Mouse (Mus musculus) kidney, adult 8-10 months (tissue): ENCODE results near the gene Ldlrad3.

ENCODE experiments used
- DNase-seq, 2 experiments: peaks; one replicate each; pipeline ENCODE4 v3.0.0; 2022

The Ldlrad3 gene

GRCm38 (mm10) chr2:101992574-101993310, 193.4 kb downstream of the Ldlrad3 start:
- DNase-seq = peak; percentile 16 to 44

- no peak for DNase-seq
These were observed 194.5 kb downstream of the Ldlrad3 start for GRCm38 (mm10) chr2:101991726-101992125.

- DNase-seq = no peak
These were observed 199.7 kb downstream of the Ldlrad3 start for GRCm38 (mm10) chr2:101986344-101987087.

GRCm38 (mm10) chr2:101983853-101984543, 202.2 kb downstream of the Ldlrad3 start:
- DNase-seq = no peak

GRCm38 (mm10) chr2:101983082-101983852, 202.9 kb downstream of the Ldlrad3 start:
- DNase-seq = peak in 1 of 2 experiments; percentile 13

- DNase-seq = no peak
These were observed 204.2 kb downstream of the Ldlrad3 start for GRCm38 (mm10) chr2:101981964-101982498.

- no peak for DNase-seq
These were observed 205.0 kb downstream of the Ldlrad3 start for GRCm38 (mm10) chr2:101981211-101981610.

GRCm38 (mm10) chr2:101980456-101980947, 205.7 kb downstream of the Ldlrad3 start:
- DNase-seq = no peak

- DNase-seq = peak in 1 of 2 experiments; percentile 14
These were observed 207.4 kb downstream of the Ldlrad3 start for GRCm38 (mm10) chr2:101978534-101979525.

- no peak for DNase-seq
These were observed 209.7 kb downstream of the Ldlrad3 start for GRCm38 (mm10) chr2:101976399-101977064.

GRCm38 (mm10) chr2:101973810-101974209, 212.4 kb downstream of the Ldlrad3 start:
- no peak for DNase-seq

- DNase-seq = peak; percentile 57 to 67
These were observed 218.6 kb downstream of the Ldlrad3 start for GRCm38 (mm10) chr2:101967601-101968000.

- peak in 1 of 2 experiments; percentile 19 for DNase-seq
These were observed 219.0 kb downstream of the Ldlrad3 start for GRCm38 (mm10) chr2:101967152-101967551.

GRCm38 (mm10) chr2:101966017-101966416, 220.2 kb downstream of the Ldlrad3 start:
- peak; percentile 37 to 50 for DNase-seq

GRCm38 (mm10) chr2:101965515-101965914, 220.7 kb downstream of the Ldlrad3 start:
- DNase-seq = no peak

- DNase-seq = peak; percentile 25 to 37
These were observed 222.8 kb downstream of the Ldlrad3 start for GRCm38 (mm10) chr2:101963367-101963766.

- DNase-seq = no peak
These were observed 223.8 kb downstream of the Ldlrad3 start for GRCm38 (mm10) chr2:101962349-101962748.

- DNase-seq = no peak
These were observed 224.8 kb downstream of the Ldlrad3 start for GRCm38 (mm10) chr2:101961391-101961790.

GRCm38 (mm10) chr2:101960658-101961057, 225.5 kb downstream of the Ldlrad3 start:
- DNase-seq = no peak

GRCm38 (mm10) chr2:101956125-101956524, 230.1 kb downstream of the Ldlrad3 start:
- no peak for DNase-seq
